ENCODE assay signal across 8 mouse cellular contexts in the genomic region with DNA sequence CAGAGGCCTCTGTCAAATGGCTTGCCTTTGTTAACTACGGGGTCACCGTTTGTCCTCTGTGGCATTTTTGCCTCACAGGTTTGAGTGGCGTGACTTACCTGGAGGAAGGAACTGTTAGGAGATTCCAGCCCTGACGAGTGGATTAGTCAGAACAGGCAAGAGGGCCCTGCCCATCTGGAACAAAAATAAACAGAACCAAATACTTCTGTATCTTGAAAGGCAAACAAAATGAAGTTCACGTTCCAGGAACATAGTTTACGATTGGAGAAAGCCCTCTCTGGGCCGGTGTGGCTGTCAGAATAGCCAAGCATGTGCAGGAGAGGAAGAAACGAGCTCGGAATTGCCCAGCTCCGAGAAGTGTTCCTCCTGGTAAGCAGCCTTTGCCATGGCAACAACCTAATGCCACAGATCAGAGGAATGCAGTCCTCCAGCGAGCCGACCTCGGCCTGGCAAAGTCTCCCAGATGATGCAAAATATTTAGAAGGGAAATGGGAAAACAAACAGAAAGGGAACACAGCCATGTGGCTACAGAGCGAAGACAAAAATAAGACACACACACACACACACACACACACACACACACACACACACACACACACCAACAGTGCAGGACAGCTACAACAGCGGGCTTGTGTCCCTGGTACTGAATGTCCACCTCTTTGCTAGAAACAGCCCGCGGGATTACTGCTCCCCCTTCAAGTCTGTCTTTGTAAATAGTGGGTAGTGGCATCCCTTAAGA.
DNase-seq lines count a peak whose midpoint lies in the region; ATAC-seq and TF ChIP-seq lines count a peak whose summit lies in the region.

No protein-coding gene starts in this region.

- DNase-seq in gastrocnemius, postnatal 25 days, result peak; percentile 13
- peak; percentile 39 for DNase-seq in left cerebral cortex, postnatal 4 days
- peak; percentile 80 for DNase-seq in midbrain, embryonic 14.5 days
- peak; percentile 64 for DNase-seq in stomach, postnatal 0 days (ENCODE audit: low spot score)
- no peak for DNase-seq in c-Kit-positive CD71-positive TER-119-positive erythroid progenitor cells, embryonic 14.5 days (ENCODE audit: low spot score)

- TF ChIP-seq CTCF in C2C12 (IDR thresholded peaks at IDR 0.05; ENCODE audit: control insufficient read depth, insufficient read depth, insufficient read length), result no peak
- TF ChIP-seq CTCF in cortical plate, adult 2 months (IDR thresholded peaks at IDR 0.05; ENCODE audit: extremely low read depth, insufficient read depth, low read length), result no peak
- TF ChIP-seq CTCF in stomach, postnatal 0 days (IDR thresholded peaks at IDR 0.05; ENCODE audit: low read depth), result no peak

- peak overlapping the region; percentile 44 for H3K4me2 ChIP-seq in intestine, embryonic 15.5 days (replicated peaks)
- H3K4me2 ChIP-seq in midbrain, embryonic 14.5 days (ENCODE audit: low read length), result peak overlapping the region; percentile 41
- peak overlapping the region; percentile 21 for H3K4me2 ChIP-seq in stomach, postnatal 0 days (replicated peaks; ENCODE audit: low read depth)

- no peak overlapping the region for H3K9ac ChIP-seq in intestine, embryonic 15.5 days
- 0 out of 2 replicates have a peak overlapping the region, but pooled peaks have one; percentile 2 for H3K9ac ChIP-seq in midbrain, embryonic 14.5 days (replicated peaks; ENCODE audit: low read length)
- no peak overlapping the region for H3K9ac ChIP-seq in stomach, postnatal 0 days (ENCODE audit: low read length)

- no peaks in the 10 kb centered on the region for H3K36me3 ChIP-seq in C2C12 (ENCODE audit: control insufficient read depth, insufficient read depth)
- H3K36me3 ChIP-seq in intestine, embryonic 15.5 days, result no peaks in the 10 kb centered on the region
- no peaks in the 10 kb centered on the region for H3K36me3 ChIP-seq in midbrain, embryonic 14.5 days (ENCODE audit: control insufficient read depth, insufficient read depth, low read length)
- H3K36me3 ChIP-seq in stomach, postnatal 0 days (ENCODE audit: control insufficient read depth, insufficient read depth, low read length), result no peaks in the 10 kb centered on the region

- intact Hi-C loops in left cerebral cortex, postnatal 4 days (cut with DNase I), result no loop called here

- no peak for TF ChIP-seq POLR2A in cortical plate, adult 2 months (IDR thresholded peaks at IDR 0.05; ENCODE audit: extremely low read depth, insufficient read depth, low read length)

- peak; percentile 79 for ATAC-seq in intestine, embryonic 15.5 days
- ATAC-seq in midbrain, embryonic 14.5 days (ENCODE audit: low FRiP score, low TSS enrichment), result peak; percentile 77
- ATAC-seq in stomach, postnatal 0 days (ENCODE audit: low FRiP score, low TSS enrichment), result peak; percentile 89

- 10% methylated on average over 17 of the region's 17 CpGs for WGBS in intestine, embryonic 15.5 days
- WGBS in midbrain, embryonic 14.5 days, result 8% methylated on average over 17 of the region's 17 CpGs
- WGBS in stomach, postnatal 0 days, result 8% methylated on average over 16 of the region's 17 CpGs

- no peak overlapping the region for H3K27ac ChIP-seq in cortical plate, adult 2 months (ENCODE audit: insufficient read depth, low read length)
- peak overlapping the region; percentile 41; the same call in 1 of the 2 replicates for H3K27ac ChIP-seq in intestine, embryonic 15.5 days
- H3K27ac ChIP-seq in midbrain, embryonic 14.5 days (replicated peaks; ENCODE audit: low read depth, low read length), result peak overlapping the region; percentile 63
- peak overlapping the region; percentile 79 for H3K27ac ChIP-seq in stomach, postnatal 0 days (replicated peaks)

- peak; percentile 28 for TF ChIP-seq EP300 in stomach, postnatal 0 days (optimal IDR thresholded peaks at IDR 0.05)

- no peak overlapping the region for H3K4me3 ChIP-seq in C2C12 (ENCODE audit: insufficient read depth, poor library complexity, severe bottlenecking)
- H3K4me3 ChIP-seq in cortical plate, adult 2 months (ENCODE audit: insufficient read depth, low read length), result peak overlapping the region; percentile 1; the same call in 1 of the 2 replicates
- no peak overlapping the region for H3K4me3 ChIP-seq in intestine, embryonic 15.5 days (replicated peaks)
- H3K4me3 ChIP-seq in midbrain, embryonic 14.5 days (replicated peaks; ENCODE audit: low read depth, low read length), result no peak overlapping the region
- no peak overlapping the region for H3K4me3 ChIP-seq in stomach, postnatal 0 days (ENCODE audit: low read depth, low read length)

- no peaks in the 10 kb centered on the region for H3K79me2 ChIP-seq in C2C12 (ENCODE audit: control insufficient read depth, insufficient read depth)

- no peaks in the 10 kb centered on the region for H3K79me3 ChIP-seq in C2C12 (ENCODE audit: low read depth)

- H3K4me1 ChIP-seq in cortical plate, adult 2 months (ENCODE audit: control insufficient read depth, insufficient read depth, low read length), result no peaks in the 10 kb centered on the region
- peaks cover 10% of the 10 kb centered on the region for H3K4me1 ChIP-seq in intestine, embryonic 15.5 days (replicated peaks)
- H3K4me1 ChIP-seq in midbrain, embryonic 14.5 days (ENCODE audit: control insufficient read depth, insufficient read depth, low read length), result peaks cover 27% of the 10 kb centered on the region
- 0 out of 2 replicates have a peak, but pooled peaks cover 2% of the 10 kb centered on the region for H3K4me1 ChIP-seq in stomach, postnatal 0 days (replicated peaks; ENCODE audit: control insufficient read depth, insufficient read depth)

- no peaks in the 10 kb centered on the region for H3K27me3 ChIP-seq in C2C12 (ENCODE audit: control insufficient read depth, insufficient read depth, insufficient read length)
- H3K27me3 ChIP-seq in intestine, embryonic 15.5 days (replicated peaks), result no peaks in the 10 kb centered on the region
- no peaks in the 10 kb centered on the region for H3K27me3 ChIP-seq in midbrain, embryonic 14.5 days (ENCODE audit: control insufficient read depth, insufficient read depth, low read length)
- H3K27me3 ChIP-seq in stomach, postnatal 0 days (ENCODE audit: control insufficient read depth, insufficient read depth, low read length), result no peaks in the 10 kb centered on the region

- H3ac ChIP-seq in C2C12 (ENCODE audit: control insufficient read depth, insufficient read length, low read depth), result peak overlapping the region; percentile 47

- no peaks in the 10 kb centered on the region for H3K9me3 ChIP-seq in intestine, embryonic 15.5 days
- no peaks in the 10 kb centered on the region for H3K9me3 ChIP-seq in midbrain, embryonic 14.5 days (ENCODE audit: control insufficient read depth, low read length)
- H3K9me3 ChIP-seq in stomach, postnatal 0 days (ENCODE audit: control insufficient read depth, low read length), result no peaks in the 10 kb centered on the region

TF ChIP-seq in C2C12, 6 proteins besides CTCF, POLR2A, EP300 and RAD21:
- TF ChIP-seq MAX (IDR thresholded peaks at IDR 0.05) (peak; percentile 38), MYOD1 (IDR thresholded peaks at IDR 0.05; ENCODE audit: control insufficient read depth, insufficient read length, low read depth) (no peak)
